Mouse (Mus musculus) forebrain, embryonic 11.5 days (tissue): Measurements from ENCODE around the gene Adamts4. TPM values are rescaled to one million over a fixed set of nuclear protein-coding genes. Genes with fewer than 3 reads are reported as not detected.

Experiments used
- ATAC-seq: fragments of 200-750 bp; cut with Nextera tagmentation; replicated peaks from 2 replicates; pipeline ENCODE4 v1.8.0; 2017; ENCODE audit warnings: moderate TSS enrichment; ENCODE audit not compliant: low FRiP score
- DNase-seq: peaks from one replicate; pipeline ENCODE4 v3.0.0-alpha.2; 2017; ENCODE audit warnings: low spot score
- H3K27ac ChIP-seq: fragments of 300-500 bp; sonication (generic); 2 replicates; pipeline ENCODE4 v1.5.1; 2014; ENCODE audit warnings: low read depth, low read length
- H3K27me3 ChIP-seq: fragments of 300-500 bp; sonication (generic); 2 replicates; pipeline ENCODE4 v1.6.1; 2014; ENCODE audit warnings: mild to moderate bottlenecking, low read length, mixed read lengths; ENCODE audit not compliant: control insufficient read depth, insufficient read depth
- H3K36me3 ChIP-seq: fragments of 300-500 bp; sonication (generic); 2 replicates; pipeline ENCODE4 v1.6.1; 2014; ENCODE audit warnings: mild to moderate bottlenecking, low read length, moderate library complexity, mixed read lengths; ENCODE audit not compliant: control insufficient read depth, insufficient read depth
- H3K4me1 ChIP-seq: fragments of 300-500 bp; sonication (generic); replicated peaks from 2 replicates; pipeline ENCODE4 v1.6.1; 2014; ENCODE audit warnings: low read length, mixed read lengths; ENCODE audit not compliant: control insufficient read depth, insufficient read depth
- H3K4me2 ChIP-seq: fragments of 300-500 bp; sonication (generic); 2 replicates; pipeline ENCODE4 v1.6.1; 2014; ENCODE audit warnings: low read depth, mild to moderate bottlenecking, low read length, moderate library complexity, mixed read lengths; ENCODE audit not compliant: severe bottlenecking
- H3K4me3 ChIP-seq: fragments of 300-500 bp; sonication (generic); 2 replicates; pipeline ENCODE4 v1.5.1; 2014; ENCODE audit warnings: low read depth, low read length
- H3K9ac ChIP-seq: fragments of 300-500 bp; sonication (generic); 2 replicates; pipeline ENCODE4 v1.6.1; 2014; ENCODE audit warnings: low read length
- H3K9me3 ChIP-seq: fragments of 300-500 bp; sonication (generic); 2 replicates; pipeline ENCODE4 v1.6.1; 2016; ENCODE audit warnings: low read length, mixed read lengths; ENCODE audit not compliant: control insufficient read depth
- WGBS: fragments of 180-500 bp; shearing (Covaris S2); extraction: QIAGEN DNeasy Blood & Tissue Kit; methylation state at CpG from one replicate; pipeline ENCODE4 v1.1.7; 2014; 5-methylcytosine and 5-hydroxymethylcytosine counted together
- polyA plus RNA-seq: library from polyadenylated mRNA; unstranded; fragments of >200 nt; fragmentation: Nextera tagmentation; extraction: Ambion mirVana; gene quantifications from 2 replicates; pipeline ENCODE4 v1.2.1, GENCODE M21; 2014

Adamts4 gene
- polyA plus RNA-seq, 1 experiment from 2014 or later = 7.1 TPM

GRCm38 (mm10) chr1:171265971-171266744 lies 15.9 kb downstream of the Adamts4 start:
- H3K9ac ChIP-seq = no peak overlapping the region
- WGBS = 83% methylated on average over 4 of the region's 4 CpGs
- no peaks in the 10 kb centered on the region for H3K9me3 ChIP-seq
- no peaks in the 10 kb centered on the region for H3K27me3 ChIP-seq
- DNase-seq (no peak), ATAC-seq (no peak)
- no peaks in the 10 kb centered on the region for H3K36me3 ChIP-seq
- no peak overlapping the region for H3K4me3 ChIP-seq
- H3K27ac ChIP-seq = no peak overlapping the region
- H3K4me1 ChIP-seq = peaks cover 5% of the 10 kb centered on the region; the same call in 1 of the 2 replicates
- H3K4me2 ChIP-seq = no peak overlapping the region

- DNase-seq (no peak), ATAC-seq (no peak)
- Histone ChIP-seq H3K4me2 (no peak overlapping the region), H3K9me3 (no peaks in the 10 kb centered on the region), H3K27ac (no peak overlapping the region), H3K4me1 (peaks cover 8% of the 10 kb centered on the region; the same call in 1 of the 2 replicates), H3K36me3 (no peaks in the 10 kb centered on the region; the same call in 1 of the 2 replicates), H3K9ac (no peak overlapping the region), H3K27me3 (no peaks in the 10 kb centered on the region), H3K4me3 (no peak overlapping the region)
- WGBS = 50% methylated on average over 1 of the region's 1 CpGs
Measured at GRCm38 (mm10) chr1:171268341-171268740, 18.1 kb downstream of the Adamts4 start.

GRCm38 (mm10) chr1:171269848-171270572 lies 19.8 kb downstream of the Adamts4 start, which contains the start of gene B4galt3:
Gene B4galt3, plus strand, starts transcription at chr1:171270328.
- DNase-seq = peak; percentile 98
- Histone ChIP-seq H3K27me3 (no peaks in the 10 kb centered on the region), H3K27ac (no peak within 1 kb of the TSS), H3K4me2 (peak within 1 kb of the TSS; percentile 99), H3K36me3 (no peaks in the 10 kb centered on the region; the same call in 1 of the 2 replicates), H3K4me3 (peak within 1 kb of the TSS; percentile 65), H3K9ac (peak within 1 kb of the TSS; percentile 81), H3K4me1 (peaks cover 8% of the 10 kb centered on the region; the same call in 1 of the 2 replicates), H3K9me3 (no peaks in the 10 kb centered on the region)
- WGBS = 3% methylated on average over 36 of the region's 36 CpGs
- peak; percentile 98 for ATAC-seq

- DNase-seq = no peak
- peak; percentile 75; the same call in 1 of the 2 replicates for ATAC-seq
- H3K27me3 ChIP-seq = no peaks in the 10 kb centered on the region
Measured at GRCm38 (mm10) chr1:171270573-171270900, 20.3 kb downstream of the Adamts4 start.

GRCm38 (mm10) chr1:171271196-171271595 lies 21.0 kb downstream of the Adamts4 start:
- H3K9me3 ChIP-seq = no peaks in the 10 kb centered on the region
- H3K4me3 ChIP-seq = peak overlapping the region; percentile 65
- peak overlapping the region; percentile 99 for H3K4me2 ChIP-seq
- DNase-seq = no peak
- 58% methylated on average over 9 of the region's 9 CpGs for WGBS
- H3K4me1 ChIP-seq = peaks cover 8% of the 10 kb centered on the region; the same call in 1 of the 2 replicates
- no peak overlapping the region for H3K27ac ChIP-seq
- H3K27me3 ChIP-seq = no peaks in the 10 kb centered on the region
- H3K36me3 ChIP-seq = peaks cover 5% of the 10 kb centered on the region; the same call in 1 of the 2 replicates
- peak overlapping the region; percentile 81 for H3K9ac ChIP-seq
- ATAC-seq = no peak

More at GRCm38 (mm10) chr1:171270573-171270900, 20.3 kb downstream of the Adamts4 start:
- peak overlapping the region; percentile 81 for H3K9ac ChIP-seq
- no peaks in the 10 kb centered on the region; the same call in 1 of the 2 replicates for H3K36me3 ChIP-seq
- peak overlapping the region; percentile 65 for H3K4me3 ChIP-seq
- H3K27ac ChIP-seq = no peak overlapping the region
- WGBS = under 1% methylated on average over 19 of the region's 19 CpGs
- peak overlapping the region; percentile 99 for H3K4me2 ChIP-seq
- no peaks in the 10 kb centered on the region for H3K9me3 ChIP-seq
- peaks cover 8% of the 10 kb centered on the region; the same call in 1 of the 2 replicates for H3K4me1 ChIP-seq

GRCm38 (mm10) chr1:171271622-171272021 lies 21.4 kb downstream of the Adamts4 start:
- Histone ChIP-seq H3K9ac (no peak overlapping the region), H3K4me1 (peaks cover 8% of the 10 kb centered on the region; the same call in 1 of the 2 replicates), H3K27ac (no peak overlapping the region), H3K9me3 (no peaks in the 10 kb centered on the region), H3K36me3 (peaks cover 9% of the 10 kb centered on the region; the same call in 1 of the 2 replicates), H3K4me3 (no peak overlapping the region), H3K4me2 (no peak overlapping the region), H3K27me3 (no peaks in the 10 kb centered on the region)
- WGBS = 78% methylated on average over 10 of the region's 10 CpGs
- ATAC-seq (no peak), DNase-seq (no peak)

GRCm38 (mm10) chr1:171272086-171272485 lies 21.9 kb downstream of the Adamts4 start:
- ATAC-seq (no peak), DNase-seq (no peak)
- H3K9me3 ChIP-seq = no peaks in the 10 kb centered on the region
- H3K36me3 ChIP-seq = peaks cover 10% of the 10 kb centered on the region; the same call in 1 of the 2 replicates
- no peak overlapping the region for H3K4me3 ChIP-seq
- H3K4me2 ChIP-seq = no peak overlapping the region
- WGBS = 90% methylated on average over 3 of the region's 3 CpGs
- H3K27me3 ChIP-seq = no peaks in the 10 kb centered on the region
- H3K9ac ChIP-seq = no peak overlapping the region
- no peak overlapping the region for H3K27ac ChIP-seq
- H3K4me1 ChIP-seq = peaks cover 8% of the 10 kb centered on the region; the same call in 1 of the 2 replicates

- H3K36me3 ChIP-seq = peaks cover 10% of the 10 kb centered on the region; the same call in 1 of the 2 replicates
- no peak overlapping the region for H3K4me2 ChIP-seq
- no peaks in the 10 kb centered on the region for H3K9me3 ChIP-seq
- whole genome bisulfite sequencing = 93% methylated on average over 12 of the region's 12 CpGs
- H3K9ac ChIP-seq = no peak overlapping the region
- no peak for ATAC-seq
- no peak overlapping the region for H3K4me3 ChIP-seq
- no peak overlapping the region for H3K27ac ChIP-seq
- peak; percentile 18 for DNase-seq
- peaks cover 8% of the 10 kb centered on the region; the same call in 1 of the 2 replicates for H3K4me1 ChIP-seq
- H3K27me3 ChIP-seq = no peaks in the 10 kb centered on the region
Measured at GRCm38 (mm10) chr1:171274171-171274570, 23.9 kb downstream of the Adamts4 start.
